Mouse (Mus musculus) liver, adult 2 months (tissue): Measurements from ENCODE around the gene Rhoj.

Source experiments
- CTCF ChIP-seq: fragments of 200-500 bp; IDR thresholded peaks from 2 replicates; pipeline ENCODE4 v1.5.1; 2011; ENCODE audit warnings: low read depth, low read length, control low read depth
- POLR2A ChIP-seq: fragments of 200-500 bp; IDR thresholded peaks from 2 replicates; pipeline ENCODE4 v1.6.1; 2011; ENCODE audit warnings: low read length, control low read depth; ENCODE audit not compliant: insufficient read depth; ENCODE audit errors: extremely low read depth

DNA sequence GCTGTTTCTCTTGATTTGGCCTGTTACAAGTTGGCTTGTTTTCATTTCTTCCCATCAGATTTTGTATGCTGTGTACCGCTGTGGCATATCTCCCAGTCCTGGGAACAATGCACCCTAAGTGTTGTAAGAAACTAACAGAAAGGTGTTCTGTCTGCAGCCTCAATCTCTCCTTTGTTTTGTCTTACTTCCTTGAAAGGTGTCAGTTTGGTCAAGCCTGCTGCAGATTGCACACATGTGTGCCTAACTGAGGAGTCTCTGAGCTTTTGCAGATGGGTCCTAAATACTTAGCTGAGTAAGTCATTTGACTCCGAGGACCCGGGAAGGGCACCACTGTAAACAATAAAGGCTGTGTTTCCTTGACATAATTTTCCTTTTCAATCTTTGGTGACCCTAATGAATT is 88.5 kb downstream of the Rhoj start:
- TF ChIP-seq CTCF: no peak
- TF ChIP-seq POLR2A: no peak
